Mouse (Mus musculus) megakaryocyte, adult 5-6 weeks (primary cell): ENCODE results near the gene Cyp2d11. TPM values are rescaled to one million over a fixed set of nuclear protein-coding genes. Genes with fewer than 3 reads are reported as not detected.
A peak's percentile ranks its signal among the peaks of the same experiment; 100 is the strongest.
"Not testable (repeated sequence)": the region's sequence is repeated elsewhere in the genome, so short reads cannot be mapped to it uniquely, and the experiment has no call there.

Experiments
- ATAC-seq: 2 replicates; pipeline ENCODE4 v1.8.0; 2016; ENCODE audit warnings: mild to moderate bottlenecking, inconsistent platforms; ENCODE audit not compliant: poor library complexity, severe bottlenecking
- total RNA-seq, 2 experiments: library from RNA; stranded (forward) in 1 of 2; stranded (reverse) in 1 of 2; fragments of 153-499, 151-499 nt in 1 of 2; fragments of 221-1000, 200-1000 nt in 1 of 2; gene quantifications; 2 replicates each; pipeline versions ENCODE4 v1.2.3 to v1.2.4; 2015 to 2017

Gene Cyp2d11
- total RNA-seq, 2 experiments from 2014 or later: not detected

DNA sequence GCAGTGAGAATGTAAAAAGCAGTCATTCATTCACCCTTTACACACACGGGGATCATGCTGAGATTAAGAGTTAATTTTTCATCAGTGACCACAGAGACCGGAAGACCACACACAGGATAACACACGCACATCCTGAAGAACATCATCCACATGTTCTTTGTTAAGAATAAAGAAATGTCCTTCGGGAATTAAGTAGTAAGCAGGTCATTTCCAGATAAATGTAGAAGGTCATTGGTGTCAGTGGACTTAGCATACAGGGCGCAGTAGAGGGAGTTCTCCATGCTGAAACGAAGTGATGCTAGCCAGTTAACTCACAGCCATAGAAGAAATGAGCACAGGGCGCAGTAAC is 13.1 kb downstream of the Cyp2d11 start:
- ATAC-seq: no peak

DNA sequence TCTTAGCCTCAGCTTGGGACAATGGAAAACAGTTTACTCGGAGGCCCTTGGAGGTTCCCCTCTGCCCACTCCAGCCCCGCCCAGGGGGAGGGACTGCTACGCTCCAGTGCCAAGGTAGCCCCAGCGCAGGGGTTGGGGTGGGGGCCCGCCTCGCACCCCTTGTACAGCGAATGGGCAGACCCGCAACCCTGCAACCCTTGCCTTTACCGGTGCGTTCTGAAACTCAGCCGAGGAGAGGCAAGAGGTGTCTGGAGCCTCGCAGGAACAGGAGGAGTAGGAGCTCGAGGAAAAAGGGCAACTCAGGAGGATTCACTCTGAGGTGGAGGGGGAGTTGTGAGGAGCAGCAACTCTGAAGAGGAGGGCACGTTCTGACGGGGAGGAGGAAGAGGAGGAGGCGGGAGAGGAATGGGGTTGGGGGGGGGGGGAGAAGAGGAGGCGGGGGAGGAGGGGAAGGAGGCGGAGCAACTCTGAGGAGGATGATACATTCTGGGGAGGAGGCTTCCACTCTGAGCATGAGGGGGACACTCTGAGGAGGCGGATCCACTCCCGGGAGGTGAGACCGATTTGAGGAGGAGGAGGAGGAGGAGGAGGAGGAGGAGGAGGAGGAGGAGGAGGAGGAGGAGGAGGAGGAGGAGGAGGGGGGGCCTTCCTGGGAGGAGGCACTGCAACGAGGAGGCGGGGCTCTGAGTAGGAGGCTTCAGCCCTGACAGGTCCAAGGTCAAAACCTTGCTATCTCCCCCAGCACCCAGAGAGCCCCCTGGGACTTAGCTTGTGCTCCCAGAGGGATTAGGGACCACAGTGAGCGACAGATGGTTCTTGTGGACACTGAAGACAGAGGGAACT is 13.7 kb downstream of the Cyp2d11 start, which contains the start of gene Cyp2d22:
Cyp2d22 (minus strand) TSS at position 390 of the 843 bp plus-strand sequence.
- peak; percentile 76 for ATAC-seq

DNA sequence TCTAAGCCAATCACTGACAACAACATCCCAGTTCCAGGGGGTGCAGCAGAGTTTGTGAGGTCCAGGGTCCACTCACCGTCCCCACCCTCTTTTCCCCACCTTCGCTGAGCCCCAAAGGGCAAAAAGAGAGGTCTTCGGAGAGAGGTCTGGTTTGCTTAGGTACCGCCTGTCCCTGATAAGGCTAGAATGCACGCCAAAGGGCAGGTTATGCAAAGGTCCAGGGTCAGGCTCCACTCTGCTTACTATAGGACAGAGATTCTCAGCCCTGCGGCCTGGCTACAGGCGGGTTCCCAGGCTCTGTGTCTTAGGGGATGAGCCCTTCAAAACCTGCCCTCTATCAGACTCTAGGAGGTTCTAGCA is 14.3 kb downstream of the Cyp2d11 start:
- no peak for ATAC-seq

DNA sequence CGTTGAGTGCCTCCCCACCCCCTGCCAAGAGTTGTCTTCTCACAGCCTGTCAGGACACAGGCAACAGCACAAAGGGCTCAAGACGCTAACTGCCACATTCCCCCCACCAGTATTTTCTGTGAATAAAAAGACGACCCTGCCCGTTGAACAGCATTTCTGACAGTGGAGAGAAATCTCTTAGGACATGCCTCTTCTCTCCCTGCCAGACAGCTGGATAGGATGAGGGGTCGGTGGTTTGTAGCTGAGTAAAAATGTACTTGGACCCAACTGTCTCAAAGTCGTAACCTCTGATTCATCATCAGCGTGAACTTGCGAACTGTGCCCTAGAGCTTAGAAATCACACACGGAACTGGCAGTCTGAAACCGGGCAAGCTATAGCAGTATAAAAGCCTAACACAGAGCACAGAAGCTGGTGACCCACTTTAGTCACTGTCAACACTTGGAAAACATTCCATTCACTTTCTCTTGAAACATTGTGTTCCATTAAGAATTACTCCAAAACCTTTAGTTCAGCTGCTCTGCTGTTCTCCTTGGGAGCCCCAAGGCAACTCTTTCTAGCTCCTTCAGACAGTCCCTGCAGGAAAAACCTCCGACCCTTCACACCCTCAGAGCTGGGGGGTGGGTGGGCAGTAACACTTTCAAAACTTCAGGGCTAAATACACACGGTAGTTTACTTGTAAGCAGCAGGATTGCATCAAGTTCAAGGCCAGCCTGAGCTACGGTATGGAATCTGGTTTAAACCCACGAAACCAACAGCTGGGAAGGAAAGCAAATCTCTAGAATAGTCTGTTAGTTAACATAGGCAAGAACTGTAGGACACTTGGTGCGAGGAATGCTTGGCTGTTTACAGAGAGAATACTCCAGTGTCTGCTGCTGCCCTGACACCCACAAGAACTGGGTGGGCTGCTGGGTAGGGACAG is 15.3 kb downstream of the Cyp2d11 start:
- ATAC-seq: no peak

DNA sequence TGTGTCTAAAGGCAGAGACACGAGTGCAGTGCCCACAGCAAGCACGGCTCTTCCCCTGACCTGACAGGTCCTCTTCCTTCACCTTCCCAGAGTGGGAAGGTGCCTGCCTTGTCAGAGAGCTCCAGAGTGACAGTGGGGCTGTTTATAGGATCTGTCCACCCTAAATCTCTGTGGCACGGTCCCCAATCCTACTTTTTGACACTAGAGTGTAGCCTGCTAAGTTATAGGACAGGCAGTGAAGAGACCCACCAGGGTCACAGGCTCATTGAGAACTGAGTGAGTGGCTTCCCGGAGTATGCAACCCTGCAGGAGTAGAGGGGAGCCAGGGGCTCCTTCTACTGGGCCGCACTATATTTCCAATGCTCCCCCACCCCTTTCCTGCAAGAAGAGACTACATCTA is 16.1 kb downstream of the Cyp2d11 start:
- no peak for ATAC-seq

DNA sequence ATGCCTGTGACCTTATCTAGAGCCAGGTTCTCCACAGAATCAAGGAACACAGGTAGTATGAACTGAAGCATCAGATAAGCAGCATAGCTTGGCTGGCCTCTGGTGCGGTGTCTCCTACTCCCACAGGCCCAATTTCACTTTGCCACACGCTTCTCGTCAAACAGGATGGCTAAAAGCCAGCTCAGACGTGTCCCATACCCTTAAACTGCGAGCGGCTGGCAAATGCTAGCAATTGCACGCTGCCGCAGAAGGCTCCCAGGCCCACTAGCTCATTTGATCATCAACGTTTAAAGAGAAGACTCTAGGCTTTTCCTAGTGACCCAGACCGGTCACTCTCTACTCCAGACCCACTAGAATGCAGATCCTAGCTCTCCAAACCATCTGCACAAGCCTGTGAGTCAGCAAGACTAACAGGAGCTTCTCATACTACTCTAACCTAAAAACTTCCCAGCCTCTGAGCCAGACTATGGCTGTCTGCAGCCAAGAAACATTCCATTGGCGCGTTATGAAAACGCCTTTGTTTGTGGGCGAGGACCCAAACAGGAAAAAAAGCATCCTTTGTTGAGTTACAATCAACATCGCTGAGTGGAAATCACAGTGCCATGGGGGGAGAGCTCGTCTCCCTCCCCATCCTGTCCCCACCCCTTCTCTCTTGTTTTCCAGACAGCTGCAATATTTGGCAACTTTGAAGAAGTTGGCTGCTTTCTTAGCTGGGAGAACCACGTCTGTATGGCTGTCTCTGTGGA is 17.3 kb downstream of the Cyp2d11 start:
- no peak for ATAC-seq

DNA sequence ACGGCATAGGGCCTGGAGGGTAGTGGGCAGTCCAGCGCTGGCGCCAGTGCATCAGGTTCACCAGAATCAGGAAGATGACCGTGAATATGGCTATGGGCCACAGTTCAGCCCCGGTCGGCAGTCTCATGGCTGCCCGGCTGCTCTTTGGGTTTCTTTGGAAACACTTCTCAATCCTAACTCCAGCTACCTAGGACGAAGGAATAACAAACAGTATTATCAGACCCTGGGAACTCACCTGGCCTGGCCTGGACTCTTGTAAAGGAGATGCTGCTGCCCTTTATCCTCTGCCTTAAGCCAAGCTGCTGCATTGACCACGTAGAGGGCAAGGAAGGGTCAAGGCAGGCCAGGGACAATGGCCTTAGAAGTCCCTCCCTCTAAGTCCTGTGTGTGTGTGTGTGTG is 18.0 kb downstream of the Cyp2d11 start:
- no peak for ATAC-seq

DNA sequence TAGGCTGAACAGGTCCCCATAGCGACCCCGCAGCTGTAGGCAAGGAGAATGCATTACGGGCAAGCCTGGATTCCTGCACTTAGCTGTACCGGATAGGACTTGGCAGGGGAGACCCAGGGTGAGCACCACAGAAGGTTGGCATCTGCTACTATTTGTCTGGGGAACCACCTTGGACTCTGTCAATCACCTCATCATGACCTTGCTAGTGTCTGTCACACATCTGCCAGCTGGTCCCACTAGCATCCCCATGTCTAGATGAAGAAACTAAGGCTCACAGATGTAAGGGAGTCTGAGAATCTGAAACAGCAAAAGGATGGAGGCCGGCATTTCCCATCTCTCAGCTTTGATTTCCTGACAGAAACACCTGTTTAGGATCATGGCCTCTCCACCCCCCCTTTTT is 19.4 kb downstream of the Cyp2d11 start:
- ATAC-seq: no peak

DNA sequence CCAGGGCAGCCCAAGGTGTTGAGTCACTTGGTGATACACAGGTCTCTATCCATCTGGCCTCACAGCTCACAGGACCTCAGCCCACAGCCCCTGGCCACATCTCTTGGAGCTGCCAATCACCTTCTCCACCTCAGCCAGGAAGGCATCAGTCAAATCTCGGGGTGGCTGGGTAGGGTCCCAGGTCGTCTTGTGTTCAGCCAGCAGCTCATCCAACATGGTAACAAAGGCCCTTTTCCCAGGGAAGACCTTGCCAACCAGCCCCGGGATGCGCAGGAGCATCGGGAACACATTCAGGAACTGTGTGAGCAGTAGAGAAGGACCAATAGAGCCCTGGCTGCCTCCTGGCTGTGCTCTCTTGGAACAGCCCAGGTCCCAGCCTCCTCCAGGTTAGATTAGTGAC is 20.8 kb downstream of the Cyp2d11 start:
- no peak for ATAC-seq

DNA sequence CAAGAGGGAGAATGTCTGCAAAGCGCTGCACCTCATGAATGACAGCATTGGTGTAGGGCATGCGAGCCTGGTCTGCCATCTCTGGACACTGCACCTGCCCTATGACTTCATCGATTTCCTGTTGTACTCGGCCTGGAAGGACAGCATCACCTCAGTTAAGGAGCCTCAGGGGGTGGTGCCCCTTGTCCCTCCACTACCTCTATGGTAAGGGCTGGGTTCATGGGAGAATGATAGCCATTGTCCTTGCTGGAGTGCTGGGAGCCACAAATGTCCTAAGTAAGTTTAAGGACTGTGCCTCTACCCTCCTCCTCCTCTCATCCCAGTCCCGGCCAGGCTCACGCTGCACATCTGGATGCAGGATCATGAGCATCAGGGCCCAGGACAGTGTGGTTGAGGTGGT is 21.4 kb downstream of the Cyp2d11 start:
- no peak for ATAC-seq

DNA sequence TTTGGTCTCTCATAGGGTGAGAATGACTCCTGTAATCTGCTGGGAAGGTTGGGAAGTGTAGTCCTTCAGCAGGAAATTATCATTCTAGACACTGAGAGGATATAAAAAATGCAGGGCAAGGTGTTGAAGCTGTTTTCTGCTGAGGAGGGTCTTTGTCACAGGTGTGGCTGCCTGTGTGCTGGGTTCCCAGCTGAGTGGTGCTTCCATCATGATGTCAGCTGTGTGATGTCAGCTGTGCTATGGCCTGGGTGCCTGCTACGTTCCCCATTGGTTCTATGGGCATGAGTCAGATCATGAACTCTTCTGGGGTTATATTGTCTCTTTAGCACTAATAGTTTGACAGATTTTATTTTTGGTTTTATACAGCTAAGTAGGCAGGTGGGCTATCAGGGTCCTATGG is 25.0 kb downstream of the Cyp2d11 start:
- ATAC-seq: no peak

DNA sequence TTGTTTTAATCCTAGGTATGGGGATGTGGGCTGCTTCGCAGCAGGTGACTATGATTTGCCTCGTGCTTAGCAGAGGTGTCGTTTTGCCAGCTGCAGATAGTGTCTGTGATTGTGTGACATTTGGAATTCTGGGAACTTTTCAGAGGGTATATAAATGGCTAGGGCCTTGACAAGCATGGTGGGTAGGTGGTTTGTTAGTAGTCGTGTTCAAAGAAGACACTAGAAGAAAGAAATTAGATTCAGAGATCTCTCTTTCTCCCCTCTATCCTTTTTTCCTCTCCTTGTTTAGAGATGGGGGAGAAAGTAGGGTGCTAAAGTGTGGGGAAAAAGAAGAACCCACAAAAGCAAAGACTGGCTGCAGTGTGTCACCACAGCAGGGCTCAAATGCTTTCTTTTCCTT is 25.7 kb downstream of the Cyp2d11 start:
- no peak for ATAC-seq

DNA sequence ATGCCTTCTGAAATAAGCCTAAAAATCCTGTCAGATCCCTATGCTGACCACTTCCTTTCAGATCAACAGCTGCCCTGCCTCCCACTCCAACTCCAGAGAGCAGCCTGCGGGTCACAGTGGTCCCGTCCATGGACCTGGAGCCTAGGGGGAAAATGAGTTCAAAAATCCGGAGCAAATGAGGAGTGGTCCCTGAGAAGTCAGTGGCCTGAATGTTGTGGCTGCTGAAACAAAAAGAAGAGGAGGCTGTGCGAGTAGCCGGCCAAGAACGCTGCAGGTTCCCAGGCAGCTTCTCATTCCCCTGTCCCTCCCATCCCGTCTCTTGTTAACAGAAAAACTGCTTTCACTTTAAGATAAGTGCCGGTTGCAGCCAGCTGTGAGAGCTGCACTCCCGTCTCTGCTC is 29.3 kb downstream of the Cyp2d11 start:
- not testable (repeated sequence) for ATAC-seq

DNA sequence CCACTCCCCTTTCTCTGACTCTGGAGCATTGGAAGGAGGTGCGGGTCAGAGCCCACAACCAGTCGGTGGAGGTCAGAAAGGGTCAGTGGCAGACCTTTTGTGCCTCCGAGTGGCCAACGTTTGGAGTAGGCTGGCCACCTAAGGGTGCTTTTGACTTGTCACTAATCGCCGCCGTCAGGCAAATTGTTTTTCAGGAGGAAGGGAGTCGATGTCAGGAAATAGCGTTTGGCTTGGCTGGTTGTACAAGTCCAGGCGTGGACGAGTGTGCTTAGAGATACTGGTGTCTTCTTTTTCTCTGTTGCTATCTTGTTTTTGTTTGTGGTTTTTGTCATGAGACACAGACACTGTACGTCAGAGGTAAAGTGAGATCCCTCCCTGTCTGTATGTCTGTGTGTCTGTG is 30.0 kb downstream of the Cyp2d11 start:
- ATAC-seq: not testable (repeated sequence)

DNA sequence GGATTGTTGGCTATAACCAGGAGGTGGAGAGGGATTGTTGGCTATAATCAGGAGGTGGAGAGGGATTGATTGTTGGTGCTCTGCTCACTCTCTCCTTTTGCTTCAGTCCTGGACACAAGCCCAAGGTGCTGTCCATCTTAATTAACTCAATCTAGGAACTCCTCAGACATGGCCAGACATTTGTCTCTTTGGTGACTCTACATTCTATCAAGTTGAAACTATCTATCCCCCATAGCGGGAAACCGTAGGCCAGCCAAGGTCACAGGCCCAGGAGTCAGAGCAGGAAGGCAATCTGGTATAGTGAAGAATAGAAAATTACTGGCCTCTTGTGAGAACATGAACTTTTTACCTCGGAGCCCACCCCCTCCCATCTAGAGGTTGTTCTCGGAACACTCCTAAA is 31.6 kb downstream of the Cyp2d11 start:
- no peak for ATAC-seq

DNA sequence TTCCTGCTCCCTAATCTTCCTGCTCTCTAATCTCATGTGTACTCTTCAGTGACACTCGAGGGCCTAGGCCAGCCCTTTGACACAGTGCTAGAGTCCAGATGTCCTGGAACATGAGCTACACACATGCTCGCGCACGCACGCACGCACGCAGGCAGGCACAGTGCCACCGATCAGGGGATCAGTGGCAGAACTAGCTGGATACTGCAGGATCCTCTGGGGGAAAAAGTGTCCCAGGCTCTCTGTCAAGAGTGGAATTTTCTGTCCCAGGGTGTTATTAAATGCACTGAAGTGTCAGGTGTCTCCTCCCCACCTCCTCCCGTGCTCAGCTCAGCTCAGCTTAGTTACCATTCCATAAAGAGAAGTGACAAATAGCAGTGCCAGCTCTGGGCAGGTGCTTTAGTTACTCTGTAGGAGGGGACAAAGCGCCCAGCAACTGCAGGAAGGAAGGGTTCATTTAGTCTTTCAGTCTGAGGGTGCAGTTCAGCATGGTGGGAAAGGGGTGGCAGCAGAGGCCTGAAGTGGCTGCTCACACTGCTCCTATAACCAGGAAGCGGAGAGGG is 32.3 kb downstream of the Cyp2d11 start:
- no peak for ATAC-seq

DNA sequence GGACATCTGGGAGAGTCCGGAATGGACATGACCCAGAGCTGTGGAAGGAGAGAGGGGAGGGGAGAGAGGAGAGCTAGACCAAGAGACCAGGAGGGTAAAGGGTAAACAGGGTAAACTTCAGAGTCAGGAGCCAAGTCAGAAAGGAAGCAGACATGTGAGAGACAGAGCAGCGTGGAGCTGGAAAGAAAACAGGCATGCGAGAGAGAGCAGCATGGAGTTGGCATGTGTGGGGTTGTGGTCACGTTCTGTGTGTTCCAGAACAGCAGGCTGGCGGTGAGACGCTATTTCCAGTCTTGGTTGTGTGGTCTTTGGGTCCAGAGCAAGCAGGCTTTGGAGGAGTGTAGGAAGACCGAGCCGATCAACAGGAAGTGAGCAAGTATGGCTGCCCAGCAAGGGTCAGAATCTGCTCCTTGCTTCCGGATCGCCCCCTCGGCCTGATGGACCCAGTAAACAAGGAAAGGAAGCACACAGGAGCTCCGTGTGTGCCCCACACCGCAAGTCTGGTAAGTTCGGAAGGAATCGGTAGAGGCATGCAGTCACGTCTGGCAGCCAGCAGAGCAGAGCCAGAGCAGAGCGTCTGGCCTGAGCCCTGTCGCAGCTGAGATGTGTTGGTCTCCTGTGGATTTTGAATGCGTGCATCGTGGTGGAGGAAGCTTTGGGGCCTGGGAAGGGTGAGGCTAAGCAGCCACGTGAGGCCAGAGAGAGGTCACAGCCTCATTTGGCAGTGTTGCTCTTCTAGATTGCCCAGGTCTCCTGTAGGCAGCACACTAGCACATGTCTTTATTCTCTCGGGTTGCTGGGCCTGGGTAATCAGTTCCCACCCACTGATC is 35.2 kb downstream of the Cyp2d11 start:
- ATAC-seq: no peak

DNA sequence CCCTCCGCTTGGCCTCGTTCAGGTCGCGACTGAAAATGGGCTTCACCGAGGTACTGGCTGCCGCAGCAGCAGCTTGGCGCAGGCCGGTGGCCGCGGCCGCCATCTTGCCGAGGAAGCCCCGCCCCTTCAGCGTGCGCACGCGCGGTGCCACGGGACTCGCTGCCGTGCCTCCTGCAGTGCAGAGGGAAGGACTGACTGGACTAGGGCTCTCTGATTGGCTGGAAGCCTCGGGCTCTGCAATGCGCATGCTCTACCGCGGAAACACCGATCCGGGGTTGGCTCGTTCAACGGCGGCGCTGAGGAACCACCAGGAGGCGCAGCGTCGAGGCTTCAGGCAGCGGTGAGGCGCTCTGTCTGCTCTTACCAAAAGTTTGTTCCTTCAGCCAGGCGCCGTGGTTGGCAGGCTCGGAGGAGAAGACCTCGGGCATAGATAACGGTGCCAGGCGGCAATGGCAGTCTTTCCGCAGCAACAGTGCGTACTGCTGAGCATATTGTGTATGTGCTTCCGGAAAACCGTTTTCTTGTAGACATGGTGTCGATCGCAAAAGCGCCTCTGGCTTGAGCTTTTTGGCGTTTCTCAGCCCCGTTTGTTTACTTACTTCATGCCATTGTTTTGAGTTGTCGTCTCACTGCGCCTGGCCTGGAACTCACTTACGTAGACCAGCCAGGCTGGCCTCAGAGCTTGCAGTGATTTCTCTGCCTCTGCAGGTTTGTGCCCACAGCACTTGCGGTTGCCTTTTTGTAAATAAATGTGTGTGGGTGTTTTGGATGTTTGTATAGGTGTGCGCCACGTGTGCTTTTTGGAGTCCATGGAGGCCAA is 39.5 kb downstream of the Cyp2d11 start, which contains the start of gene Ndufa6:
Ndufa6 (minus strand) TSS at position 197 of the 820 bp plus-strand sequence.
- ATAC-seq: peak; percentile 95

DNA sequence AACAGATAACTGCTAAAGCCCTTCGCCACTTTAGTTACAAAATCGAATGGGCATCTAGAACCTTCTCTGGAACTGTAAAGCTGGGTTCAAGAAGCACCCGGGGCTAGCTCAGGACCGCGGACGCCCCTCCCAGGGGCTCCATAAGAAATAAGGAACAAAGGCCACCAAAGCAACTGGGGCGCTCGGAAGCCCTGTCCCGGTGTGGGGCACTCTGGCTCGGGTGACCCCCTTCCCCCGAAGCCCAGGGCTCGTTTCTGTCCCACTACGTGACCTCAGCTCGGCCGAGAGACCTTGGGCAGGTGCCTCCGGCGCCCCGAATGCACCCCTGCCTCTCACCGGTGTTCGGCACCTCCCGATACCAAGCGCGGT is 40.1 kb downstream of the Cyp2d11 start:
- peak; percentile 19 for ATAC-seq
